Mouse (Mus musculus): ENCODE data around the gene Pygb. TPM values are rescaled to one million over a fixed set of nuclear protein-coding genes. Genes with fewer than 3 reads are reported as not detected.

Gene Pygb
- 63.7 and 69.0 TPM in 2 replicates for polyA plus RNA-seq (2012; rRNA removed)

DNA sequence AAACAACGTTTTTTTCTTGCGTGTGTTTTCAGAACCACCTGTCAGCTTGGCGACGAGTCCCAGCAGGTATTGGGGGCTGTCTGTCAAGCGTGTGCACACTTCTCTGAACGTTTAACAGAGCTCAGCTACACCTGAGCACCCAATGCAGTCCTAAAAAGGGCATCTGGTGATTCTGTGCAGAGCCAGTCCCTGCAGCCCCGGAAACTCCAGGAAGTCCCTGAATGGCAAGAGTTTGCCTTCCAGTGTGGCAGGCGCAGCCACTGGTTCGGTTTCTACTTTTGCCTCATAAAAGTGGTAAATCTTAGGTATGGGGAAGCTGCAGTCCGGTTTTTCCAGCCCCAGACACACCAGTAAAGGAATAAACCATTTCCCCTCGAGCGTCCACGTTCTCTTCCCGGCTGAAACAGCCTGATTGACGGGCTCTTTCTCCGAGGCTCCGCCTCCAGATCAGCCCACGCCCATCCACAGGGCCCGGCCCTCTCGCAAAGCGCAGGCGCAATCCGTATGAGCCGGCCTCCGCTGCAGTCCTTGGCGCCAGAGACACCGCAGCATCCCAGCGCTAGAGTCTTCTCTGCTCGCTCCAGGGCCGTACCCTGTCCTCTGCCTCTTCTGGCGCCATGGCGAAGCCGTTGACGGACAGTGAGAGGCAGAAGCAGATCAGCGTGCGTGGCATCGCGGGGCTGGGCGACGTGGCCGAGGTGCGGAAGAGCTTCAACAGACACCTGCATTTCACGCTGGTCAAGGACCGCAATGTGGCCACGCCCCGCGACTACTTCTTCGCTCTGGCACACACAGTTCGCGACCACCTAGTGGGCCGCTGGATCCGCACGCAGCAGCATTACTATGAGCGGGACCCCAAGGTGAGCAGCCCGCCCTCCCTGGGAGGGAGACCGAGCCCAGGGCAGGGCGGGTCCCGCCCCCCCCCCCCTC, at the start of gene Pygb:
Gene Pygb, plus strand, starts transcription at position 485 of the 930 bp plus-strand sequence.

DNA sequence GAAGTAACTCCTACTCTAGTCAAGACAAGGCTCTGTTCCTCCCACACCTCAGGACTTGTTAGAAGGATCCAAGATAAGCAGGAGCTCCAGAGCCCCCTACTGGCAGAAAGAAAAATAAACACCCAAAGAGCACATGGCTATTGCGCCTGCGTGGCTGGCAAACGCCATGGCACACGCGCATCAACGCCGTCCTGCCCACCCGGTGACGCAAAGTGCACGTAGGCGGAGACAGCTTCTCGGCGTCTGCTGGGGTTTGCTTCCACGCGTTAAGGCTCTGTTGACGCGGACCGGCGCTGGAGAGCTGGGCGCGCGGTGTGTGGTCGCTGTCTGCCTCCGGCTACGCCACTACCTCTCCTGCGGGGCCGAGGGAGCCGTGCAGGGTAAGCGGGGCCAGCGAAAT, 37.7 kb upstream of the Pygb start, which contains the start of gene Entpd6:
Gene Entpd6, plus strand, starts transcription at position 189 of the 400 bp plus-strand sequence.

Other genes with a start within 250 kb of the Pygb start
- 0.12 and 0.21 TPM in 2 replicates for gene Cst7, start 216.3 kb upstream of the Pygb start, polyA plus RNA-seq (2012; rRNA removed)
- gene Apmap, start 178.2 kb upstream of the Pygb start, polyA plus RNA-seq (2012; rRNA removed), result 53.4 and 56.0 TPM in 2 replicates
- gene Acss1, start 118.2 kb upstream of the Pygb start, polyA plus RNA-seq (2012; rRNA removed), result 18.6 and 25.1 TPM in 2 replicates
- 0.05 and 0.10 TPM in 2 replicates for gene Vsx1, start 97.4 kb upstream of the Pygb start, polyA plus RNA-seq (2012; rRNA removed)
- gene Entpd6, start 37.7 kb upstream of the Pygb start, polyA plus RNA-seq (2012; rRNA removed), result 44.4 and 48.1 TPM in 2 replicates
- gene Abhd12, start 118.0 kb downstream of the Pygb start, polyA plus RNA-seq (2012; rRNA removed), result 60.9 and 62.6 TPM in 2 replicates
- 24.8 and 32.3 TPM in 2 replicates for gene Gins1, start 118.7 kb downstream of the Pygb start, polyA plus RNA-seq (2012; rRNA removed)